Mouse (Mus musculus) left cerebral cortex, adult 9 months (tissue): ENCODE measurements around the gene Dpf2.
A peak's percentile ranks its signal among the peaks of the same experiment; 100 is the strongest.
"Not testable (repeated sequence)": the region's sequence is repeated elsewhere in the genome, so short reads cannot be mapped to it uniquely, and the experiment has no call there.

Source experiments
- DNase-seq, 2 experiments: peaks; one replicate each; pipeline ENCODE4 v3.0.0; 2022; ENCODE audit warnings: low spot score in 2 of 2

Gene Dpf2

DNA sequence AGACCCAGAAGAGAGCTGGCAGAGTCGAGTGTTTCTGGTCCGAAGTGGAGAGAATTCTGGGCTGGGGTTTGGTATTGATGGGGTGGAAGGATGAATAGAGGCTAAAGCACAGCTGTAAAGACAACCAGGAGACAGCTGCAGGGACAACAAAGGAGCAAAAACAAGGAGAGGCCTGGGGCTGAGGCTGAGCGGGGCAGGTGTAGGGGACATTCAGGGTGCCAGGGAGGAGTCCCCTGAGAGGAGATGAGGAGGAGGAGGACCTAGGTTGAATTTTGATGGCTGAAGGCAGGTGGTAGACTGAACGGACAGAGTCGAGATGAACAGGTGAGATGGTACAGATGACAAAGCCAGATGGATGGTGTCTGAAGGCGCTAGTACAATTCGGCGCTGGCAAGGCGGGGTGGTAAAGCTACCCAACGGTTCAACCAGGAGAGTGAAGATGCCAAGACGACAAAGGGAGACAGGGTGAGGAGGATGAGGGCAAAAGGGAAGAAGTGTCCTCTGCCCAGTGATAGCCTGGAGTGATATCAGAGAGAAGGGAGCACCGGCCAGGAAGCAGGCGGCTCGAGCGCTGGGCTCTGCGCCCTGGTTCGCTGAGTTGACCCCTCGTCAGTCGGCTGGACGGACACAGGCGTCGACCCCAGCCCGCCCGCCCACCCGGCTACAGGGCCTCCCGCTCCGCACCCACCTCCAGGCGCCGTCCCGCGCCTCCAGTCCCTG, 19.4 kb downstream of the Dpf2 start:
- DNase-seq, result no peak

DNA sequence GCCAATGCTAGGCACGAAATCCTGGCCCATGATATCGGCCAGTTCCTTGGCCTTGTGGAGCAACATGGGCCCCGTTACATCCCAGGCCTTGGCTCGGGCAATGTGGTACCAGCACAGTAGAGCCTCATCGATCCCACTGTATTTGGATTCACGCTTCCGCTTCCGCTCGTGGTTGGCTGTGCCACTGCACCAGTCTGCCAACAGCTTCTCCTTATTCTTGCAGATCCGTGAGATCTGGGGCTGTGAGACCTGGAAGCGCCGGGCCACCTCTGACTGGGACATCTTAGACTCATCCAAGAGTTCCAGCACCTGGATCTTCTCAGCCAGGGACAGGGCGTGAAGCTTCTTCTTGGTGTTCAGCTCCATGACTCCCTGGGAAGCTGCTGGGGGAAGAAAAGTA, 20.1 kb downstream of the Dpf2 start:
- no peak for DNase-seq

DNA sequence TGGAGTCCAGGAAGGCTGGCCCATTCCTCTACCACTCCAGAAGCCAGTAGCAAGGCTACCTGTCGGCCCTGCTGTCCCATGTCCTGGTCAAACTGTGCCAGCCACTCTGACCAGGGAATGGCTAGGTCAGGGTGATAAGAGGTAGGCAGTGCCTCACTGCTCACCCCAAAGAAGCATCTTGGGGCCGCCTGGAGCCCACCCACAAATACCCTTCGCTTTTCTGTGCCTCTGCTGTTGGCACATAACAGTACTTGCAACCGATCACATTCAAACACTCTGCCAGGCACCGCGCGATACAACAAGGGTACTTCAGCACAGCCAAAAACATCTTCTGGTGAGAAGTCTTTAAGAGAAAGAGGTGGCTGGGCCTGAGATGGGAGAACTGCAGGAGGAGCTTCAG, 20.5 kb downstream of the Dpf2 start:
- DNase-seq, result no peak

DNA sequence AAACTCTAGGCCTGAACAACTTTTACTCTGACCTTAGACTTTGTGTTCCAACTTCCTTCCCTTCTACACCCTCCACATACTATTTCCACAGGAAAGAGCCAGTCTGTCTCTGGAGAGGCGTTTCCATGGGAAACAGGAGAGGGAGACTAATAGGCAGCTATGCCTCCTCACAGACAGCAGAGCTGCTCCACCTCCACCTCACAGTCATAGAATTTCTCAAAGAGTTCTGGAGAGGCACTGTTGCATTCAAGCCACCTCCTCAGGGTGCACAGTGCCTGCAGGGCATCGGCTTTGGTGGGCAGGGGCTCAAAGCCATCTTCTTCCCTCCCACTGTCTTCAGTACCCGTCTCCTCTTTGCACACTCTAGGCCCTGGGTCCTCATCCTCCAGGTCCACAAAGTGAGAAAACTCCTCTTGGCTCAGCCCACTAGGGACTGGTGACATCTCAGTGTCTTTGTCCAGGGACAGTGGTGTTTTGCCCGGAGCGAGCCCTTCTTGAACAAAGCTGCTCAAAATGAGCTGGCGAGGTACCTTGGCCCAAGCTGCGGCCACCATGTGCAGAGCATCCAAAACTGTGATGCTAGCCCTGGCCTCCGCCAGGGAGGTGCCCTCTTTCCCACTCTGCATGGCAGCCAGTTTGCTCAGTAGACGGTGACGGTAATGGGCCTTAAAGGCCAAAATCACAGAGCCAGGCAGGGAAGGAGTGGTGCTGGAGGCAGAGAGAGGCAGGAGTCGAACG, 21.1 kb downstream of the Dpf2 start:
- no peak for DNase-seq

DNA sequence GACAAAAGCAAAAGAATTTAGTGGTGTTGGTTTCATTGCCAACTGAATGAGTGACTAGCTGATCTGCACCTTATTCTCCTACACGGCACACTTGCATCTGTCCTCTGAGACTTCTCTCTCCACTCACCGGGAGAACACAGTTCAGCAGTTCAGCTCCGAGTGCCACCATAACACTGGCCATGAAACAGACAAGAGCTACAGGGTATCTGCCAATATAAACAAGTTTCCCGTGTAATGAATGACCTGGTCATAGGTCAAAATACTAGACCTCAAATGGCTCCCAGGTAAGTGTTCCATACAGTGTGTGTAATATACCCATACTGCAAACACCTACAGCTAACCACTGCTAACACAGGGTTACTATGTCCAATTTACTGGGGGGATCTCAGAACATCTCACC, 23.6 kb downstream of the Dpf2 start:
- no peak for DNase-seq

DNA sequence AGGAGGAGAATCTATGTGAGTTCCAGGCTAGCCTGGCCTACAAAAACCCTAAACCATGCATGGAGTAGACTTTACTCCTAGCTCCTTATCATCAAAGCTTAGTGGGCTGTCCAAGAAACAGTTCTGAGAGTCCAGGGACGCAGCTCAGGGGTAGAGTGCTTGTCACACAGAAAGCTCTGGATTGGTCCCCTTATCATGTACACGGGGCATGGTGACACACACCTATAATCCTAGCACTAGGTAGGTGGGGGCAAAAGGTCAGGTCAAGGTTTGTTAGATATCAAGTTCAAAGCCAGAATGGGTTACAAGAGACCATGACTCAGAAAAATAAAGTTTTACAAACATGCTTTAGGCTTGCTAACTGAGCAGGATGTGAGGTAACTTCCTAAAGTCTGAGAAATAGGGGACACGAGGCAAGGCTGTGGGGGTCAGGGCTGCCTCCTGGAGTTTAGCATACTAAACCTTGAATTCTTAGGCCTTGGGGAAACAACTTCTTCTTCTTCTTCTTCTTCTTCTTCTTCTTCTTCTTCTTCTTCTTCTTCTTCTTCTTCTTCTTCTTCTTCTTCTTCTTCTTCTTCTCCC, 25.5 kb downstream of the Dpf2 start:
- DNase-seq, result no peak

DNA sequence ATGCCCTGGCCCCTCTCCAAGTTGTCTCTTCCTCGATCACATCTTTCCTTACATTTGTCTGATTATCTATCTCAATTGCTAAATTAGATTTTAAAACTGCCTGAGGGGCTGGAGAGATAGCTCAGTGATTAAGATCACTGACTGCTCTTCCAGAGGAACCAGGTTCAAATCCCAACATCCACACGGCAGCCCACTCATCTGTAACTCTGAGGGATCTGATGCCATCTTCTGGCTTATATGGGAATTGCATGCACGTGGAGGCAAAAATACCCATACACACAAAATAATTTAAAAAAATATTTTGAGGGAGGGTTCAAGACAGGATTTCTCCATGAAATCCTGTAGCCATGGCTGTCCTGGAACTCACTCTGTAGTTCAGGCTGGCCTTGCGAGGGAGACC, 27.0 kb downstream of the Dpf2 start:
- no peak for DNase-seq

DNA sequence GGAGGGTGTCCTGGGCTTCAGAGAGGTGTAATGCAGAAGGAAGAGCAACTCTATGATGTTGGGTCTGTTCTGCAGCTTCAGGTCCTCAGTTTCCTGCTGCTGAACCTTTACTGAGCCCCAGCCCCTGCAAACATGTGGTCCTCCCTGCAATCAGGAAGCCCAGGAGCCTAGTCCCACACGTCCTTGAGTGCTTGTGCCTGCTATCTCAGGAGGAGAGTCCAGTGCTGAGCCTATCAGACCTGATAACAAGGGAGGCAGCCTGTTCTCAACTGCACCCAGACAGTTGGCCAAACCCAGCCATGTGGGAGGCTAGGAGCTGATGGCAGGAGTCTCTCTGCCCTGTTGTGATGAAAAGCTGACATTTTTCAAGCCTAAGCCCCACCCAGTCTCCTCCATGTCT, 28.9 kb downstream of the Dpf2 start:
- DNase-seq, result no peak

DNA sequence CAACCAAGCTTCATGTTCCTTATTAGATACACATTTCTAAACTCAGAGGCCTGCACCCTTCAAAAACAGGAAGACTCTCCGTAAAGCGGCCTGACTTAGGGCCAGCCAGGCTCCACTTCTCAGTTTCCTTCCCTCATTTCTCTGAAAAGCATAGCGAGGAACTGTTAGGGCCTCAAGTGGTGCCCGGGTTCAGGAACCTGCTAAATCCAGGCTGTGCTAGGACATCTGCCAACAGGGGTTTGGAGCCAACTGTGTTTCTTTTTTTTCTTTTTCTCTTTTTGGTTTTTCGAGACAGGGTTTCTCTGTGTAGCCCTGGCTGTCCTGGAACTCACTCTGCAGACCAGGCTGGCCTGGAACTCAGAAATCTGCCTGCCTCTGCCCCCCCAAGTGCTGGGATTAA, 30.7 kb downstream of the Dpf2 start:
- DNase-seq, result not testable (repeated sequence)

DNA sequence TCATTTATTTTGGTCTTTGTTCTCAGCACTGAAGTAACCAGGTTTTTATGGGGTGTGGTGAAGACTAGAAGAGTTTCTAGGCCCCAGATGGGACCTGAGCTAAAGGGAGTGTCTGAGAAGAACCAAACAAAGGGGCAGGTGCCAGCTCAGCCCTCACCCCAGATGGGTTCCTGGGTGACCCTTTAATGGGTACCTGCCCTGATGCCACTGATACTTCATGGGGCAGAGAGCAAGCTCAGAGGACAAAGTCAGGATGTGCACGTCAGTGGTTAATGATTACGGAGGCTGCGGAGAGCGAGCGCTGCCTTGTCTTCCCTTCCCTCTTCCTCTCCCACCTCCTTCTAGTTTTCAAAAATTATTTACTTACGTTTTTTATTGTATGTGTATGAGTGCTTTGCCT, 31.7 kb downstream of the Dpf2 start:
- no peak for DNase-seq

DNA sequence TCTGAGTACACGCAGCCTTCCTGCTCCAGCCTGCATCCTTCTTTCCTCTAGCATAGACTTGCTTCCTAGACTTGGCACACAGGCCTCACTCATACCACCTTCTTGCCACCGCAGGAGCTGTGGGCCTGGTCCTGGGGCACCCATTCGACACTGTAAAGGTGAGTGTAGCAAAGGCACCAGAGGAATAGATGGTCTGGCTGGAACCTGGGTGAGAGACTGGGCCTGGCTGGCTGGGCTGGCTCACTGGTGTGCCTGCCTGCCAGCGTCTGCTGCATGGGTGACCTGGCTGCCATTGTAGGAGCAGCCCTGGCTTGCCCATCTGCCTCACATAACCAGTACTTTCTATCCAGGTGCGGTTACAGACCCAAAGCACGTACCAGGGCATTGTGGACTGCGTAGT, 33.1 kb downstream of the Dpf2 start:
- DNase-seq, result no peak

DNA sequence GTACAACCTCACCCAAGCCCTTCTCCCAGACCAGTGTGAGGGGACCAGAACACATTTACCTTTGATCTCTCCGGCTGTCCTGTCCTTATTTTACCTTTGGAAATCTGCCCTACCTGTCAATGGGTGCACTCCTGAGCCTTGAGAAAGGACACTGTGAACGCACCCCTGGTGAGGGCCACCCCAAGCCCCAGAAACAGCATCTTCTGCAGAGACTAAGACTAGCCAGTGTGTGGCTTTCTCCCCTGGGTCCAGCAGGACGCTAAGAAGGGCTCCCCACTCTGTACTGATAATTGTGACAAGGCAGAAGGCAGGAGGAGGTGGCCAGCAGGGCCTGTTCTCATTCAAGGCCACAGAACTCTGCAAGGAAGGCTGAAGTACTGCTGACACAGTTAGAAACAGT, 33.9 kb downstream of the Dpf2 start:
- no peak for DNase-seq

DNA sequence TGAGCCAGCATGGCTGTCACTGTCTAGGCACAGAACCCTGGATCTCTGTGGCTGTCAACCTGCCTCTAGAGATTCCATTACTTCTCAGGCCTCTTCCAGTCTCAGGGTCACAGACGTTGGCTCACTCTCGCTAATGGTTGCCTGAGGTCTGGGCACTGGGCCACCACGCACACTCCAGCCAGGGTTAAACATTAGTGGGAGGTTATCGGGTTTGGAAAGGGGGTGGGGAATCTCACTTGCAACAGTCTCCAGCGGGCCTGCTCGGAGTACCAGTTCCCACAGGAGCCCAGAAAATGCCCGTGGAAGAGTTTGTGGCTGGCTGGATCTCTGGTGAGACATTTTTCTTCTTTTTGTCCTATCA, 34.5 kb downstream of the Dpf2 start:
- no peak for DNase-seq

DNA sequence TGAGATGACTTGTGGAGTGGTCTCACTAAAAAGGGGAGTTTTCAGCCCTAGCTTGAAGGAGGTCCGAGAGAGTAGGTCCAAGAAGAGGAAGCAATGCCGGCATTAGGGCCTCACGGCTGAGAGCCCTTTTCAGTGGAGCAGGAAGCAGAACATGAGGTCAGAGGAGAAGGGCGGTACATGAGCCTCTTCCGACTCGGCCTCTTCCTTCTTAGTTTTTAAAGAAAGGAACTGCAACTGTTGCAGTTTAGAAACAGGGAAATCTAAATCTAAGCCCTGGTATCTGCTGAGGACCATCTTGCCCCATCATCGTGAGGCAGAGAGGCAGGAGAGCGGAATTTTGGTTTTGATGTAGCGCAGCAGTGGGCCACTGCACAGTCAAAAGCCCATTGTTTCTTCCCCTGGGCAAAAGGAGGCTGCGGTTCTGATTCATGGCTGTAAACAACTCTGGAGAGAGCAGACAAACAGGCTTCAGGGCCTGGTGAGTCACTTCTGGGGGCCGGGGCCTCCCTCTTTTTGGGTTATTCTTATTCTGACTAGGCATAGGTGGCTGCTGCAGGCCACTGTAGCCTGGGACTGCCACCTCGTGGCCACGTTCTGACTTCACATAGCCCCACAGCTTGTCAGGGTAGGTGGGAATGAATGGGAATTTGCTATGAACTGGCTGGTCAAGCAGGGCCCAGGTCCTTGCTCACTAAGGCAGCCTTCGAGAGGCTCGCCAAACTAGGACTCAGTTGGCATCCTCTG, 35.0 kb downstream of the Dpf2 start, which contains the start of gene Slc25a45:
TSS of gene Slc25a45 (plus strand) at position 191 of the 744 bp plus-strand sequence.
- DNase-seq, result peak; percentile 56 to 84

DNA sequence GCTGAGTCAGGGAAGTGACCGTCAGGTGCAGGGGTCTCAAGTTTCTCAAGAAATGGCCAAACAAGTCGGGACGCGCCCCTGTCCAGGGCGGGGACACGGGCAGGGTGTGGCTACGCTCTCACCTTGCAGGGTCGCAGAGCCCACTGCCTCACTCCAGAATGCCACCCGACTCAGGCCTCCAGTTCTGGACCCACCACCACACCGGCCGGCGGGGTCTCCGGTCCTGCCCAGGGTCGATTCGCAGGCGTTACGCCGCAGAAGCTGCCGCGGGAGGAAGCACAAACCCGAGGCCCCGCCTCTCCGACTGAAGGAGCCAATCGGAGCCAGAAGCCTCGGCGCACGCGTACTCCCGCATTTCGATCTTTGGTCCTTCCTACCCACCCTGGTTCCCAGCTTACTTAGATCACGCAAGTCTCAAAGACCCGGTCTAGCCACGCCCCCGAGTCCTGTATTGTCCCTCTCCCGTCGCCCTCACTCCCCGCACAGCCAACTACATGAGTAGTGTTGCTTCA, 37.8 kb downstream of the Dpf2 start, which contains the start of gene Frmd8:
TSS of gene Frmd8 (minus strand) at position 306 of the 512 bp plus-strand sequence.
- peak; percentile 85 to 94 for DNase-seq

DNA sequence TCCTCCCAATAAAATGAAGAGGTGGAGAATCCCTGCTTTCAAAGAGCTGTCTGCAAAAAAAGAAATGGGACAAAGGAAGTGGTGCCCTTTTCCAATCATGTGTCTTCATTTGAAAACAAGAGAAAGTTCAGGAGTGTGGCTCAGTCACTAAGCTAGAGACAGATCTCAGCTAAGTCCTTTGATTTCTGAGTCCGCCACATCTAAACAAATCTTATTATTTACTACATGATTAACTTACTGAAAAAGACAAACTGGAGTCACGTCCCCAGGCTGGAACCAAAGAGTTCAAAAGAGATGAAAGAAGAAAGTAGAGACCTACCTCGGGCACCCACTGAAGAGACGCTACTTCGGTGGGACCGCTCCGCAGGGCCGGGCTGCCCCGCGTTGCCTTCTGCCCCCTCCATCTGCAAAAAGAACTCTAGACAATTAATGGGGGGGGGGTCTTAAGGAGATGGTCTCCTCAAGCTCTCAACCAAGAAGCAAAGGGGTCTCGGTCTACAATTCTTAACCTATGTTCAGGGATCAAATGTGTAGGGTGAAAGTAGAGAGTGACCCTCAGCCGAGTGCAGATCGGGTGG, 38.3 kb downstream of the Dpf2 start:
- DNase-seq, result no peak

DNA sequence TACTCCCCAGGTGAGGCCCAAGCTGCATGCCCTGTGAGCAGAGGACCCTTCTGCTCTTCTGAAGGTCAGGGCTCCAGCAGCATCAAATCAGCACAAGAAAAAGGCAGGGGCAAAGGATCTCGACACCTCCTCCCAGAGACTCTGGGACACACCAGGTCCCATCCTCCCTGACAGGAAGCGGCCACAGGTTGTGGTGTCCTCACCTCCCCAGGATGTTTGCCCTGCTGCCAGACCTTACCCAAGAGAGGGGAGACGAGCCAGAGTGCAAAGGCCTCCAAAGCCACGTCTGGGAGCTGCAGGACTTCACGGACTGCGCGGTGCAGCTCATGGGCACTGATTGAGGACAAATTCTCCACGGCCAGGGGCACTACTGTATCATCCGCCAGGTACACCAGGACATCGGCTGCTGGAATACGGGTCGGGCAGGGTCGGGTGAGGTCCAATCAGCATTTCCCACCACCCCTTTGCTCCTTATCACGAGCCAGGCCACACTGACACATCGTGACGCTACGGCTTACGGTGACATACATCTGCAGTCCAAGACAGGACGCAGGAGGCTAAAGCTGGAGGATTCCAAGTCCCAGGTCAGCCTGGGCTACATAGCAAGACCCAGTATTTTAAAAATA, 39.8 kb downstream of the Dpf2 start:
- no peak for DNase-seq

DNA sequence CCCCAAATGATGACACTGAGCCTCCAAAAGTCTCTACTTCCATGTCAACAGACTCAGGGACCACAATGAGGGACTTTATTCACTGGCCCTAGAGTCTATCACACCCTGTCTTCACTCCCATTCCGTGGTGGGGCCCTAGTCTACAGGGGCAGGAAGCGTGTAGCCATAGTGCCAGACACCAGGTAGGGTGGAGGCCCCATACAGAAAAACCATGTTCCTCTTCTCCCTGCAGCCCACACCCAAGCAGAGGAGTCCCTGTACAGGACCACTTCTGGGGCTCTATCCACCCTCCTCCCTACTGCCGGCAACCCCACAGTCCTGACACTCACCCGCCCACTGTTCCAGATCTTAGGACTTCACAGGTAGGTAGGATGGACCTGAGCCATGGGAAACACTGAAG, 40.3 kb downstream of the Dpf2 start:
- DNase-seq, result no peak

DNA sequence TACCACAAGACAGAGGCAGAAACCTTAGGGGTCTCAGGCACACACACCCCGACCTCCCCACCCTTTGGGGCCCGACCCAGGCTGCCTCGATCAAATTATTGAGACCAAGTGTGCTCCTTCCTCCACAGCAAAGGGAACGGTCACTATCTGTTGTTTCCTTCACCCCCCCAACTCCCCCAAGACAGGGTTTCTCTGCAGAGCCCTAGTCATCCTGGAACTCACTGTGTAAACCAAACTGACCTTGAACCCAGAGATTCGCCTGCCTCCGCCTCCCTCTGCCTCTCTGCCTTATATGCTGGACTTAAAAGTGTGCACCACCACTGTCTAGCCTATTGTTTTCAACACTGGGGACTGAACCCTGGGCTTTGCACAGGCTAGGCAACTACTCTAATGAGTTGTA, 41.1 kb downstream of the Dpf2 start:
- no peak for DNase-seq

DNA sequence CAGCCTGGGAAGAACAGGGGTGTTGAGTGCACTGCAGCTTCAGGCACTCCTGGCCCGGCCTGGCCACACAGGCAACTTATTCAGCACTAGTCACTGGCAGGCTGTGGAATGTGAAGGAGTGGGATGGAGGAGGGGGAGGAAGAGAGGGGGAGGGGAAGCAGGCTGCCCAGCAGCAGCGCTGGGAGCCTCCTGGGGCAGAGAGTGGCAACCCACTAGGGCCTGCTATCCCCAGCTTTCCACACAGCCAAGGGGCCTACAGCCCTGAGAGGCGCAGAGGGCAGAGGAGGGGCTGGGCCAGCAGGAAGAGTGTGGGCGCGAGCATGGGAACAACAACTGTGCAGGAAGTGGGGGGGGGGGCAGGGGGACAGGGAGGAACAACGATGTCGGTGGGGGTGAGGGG, 41.5 kb downstream of the Dpf2 start:
- DNase-seq, result no peak

DNA sequence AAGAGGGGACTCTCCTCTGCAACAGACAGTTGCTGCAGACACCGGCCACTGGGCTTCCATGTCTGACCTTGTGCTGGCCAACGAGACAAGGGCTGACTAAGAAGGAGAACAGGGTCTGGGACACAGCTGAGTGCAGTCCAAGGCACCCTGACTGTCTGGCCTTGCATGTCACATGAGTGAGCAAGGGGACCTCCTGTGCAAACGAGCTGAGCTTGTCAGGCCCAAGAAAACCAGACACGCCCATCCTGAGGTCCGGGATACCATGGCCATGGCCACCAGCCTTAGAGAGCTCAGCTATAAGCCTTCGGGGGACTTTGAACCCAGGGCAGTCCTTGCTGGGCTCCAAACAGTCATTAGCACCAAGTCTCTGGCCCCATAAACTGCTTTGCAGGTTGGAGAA, 44.7 kb downstream of the Dpf2 start:
- DNase-seq, result no peak
